Mouse (Mus musculus) gastrocnemius, postnatal 36 days (tissue): Measurements from ENCODE around the gene Grik3. TPM values are rescaled to one million over a fixed set of nuclear protein-coding genes. Genes with fewer than 3 reads are reported as not detected.

Experiments
- DNase-seq, 2 experiments: peaks; one replicate each; pipeline ENCODE4 v3.0.0; 2022
- intact Hi-C: fragments of 180-260 bp; cut with DNase I; formaldehyde crosslinking; loops from one replicate; pipeline ENCODE4 v1.15.1; 2025
- total RNA-seq, 2 experiments: library from RNA; stranded (reverse); gene quantifications; 2 replicates each; pipeline ENCODE4 v1.2.3; 2021

The Grik3 gene
- total RNA-seq, 2 experiments from 2014 or later, result 0.05 to 0.10 TPM

DNA sequence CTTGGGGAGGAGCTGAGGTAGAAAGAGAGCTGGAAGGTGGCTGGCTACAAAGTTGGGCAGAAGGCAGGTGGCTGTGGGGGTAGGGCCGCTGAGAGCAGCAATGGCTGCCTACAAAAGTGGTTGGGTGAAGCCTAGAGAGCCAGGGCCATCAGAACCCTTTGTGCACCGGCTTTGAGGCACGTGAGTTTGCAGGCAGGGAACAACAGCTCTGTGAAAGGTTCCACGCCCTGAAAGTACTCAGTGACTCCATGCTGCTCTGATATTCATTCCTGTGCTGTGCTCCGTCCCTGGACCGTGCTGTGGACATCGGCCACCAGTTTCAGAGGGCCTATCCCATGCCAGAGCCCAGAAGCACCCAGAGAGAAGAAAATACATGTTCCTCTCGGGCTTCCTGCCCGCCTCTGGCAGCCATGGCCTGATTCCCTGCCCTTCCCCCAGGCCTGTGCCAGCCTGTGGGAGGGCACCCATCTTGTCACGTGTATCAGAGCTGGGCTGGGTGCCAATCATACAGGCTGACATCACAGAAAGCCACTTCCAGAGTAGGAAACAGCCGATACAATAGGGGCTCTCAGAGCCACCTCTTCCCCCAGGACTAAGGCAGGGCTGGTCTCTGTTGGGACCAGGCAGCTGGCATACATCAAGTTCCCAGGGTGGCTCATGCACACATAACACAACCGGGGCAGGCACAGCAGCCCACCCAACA, 212.3 kb downstream of the Grik3 start:
- intact Hi-C loops, result loop anchor here (10.0 kb wide), 1 partner anchor 548 kb away; no protein-coding TSS in a partner anchor

GRCm38 (mm10) chr4:125703310-125703690, 212.8 kb downstream of the Grik3 start:
- intact Hi-C loops, result loop anchor here (10.0 kb wide), 1 partner anchor 548 kb away; no protein-coding TSS in a partner anchor
- no peak for DNase-seq

More for the DNA sequence above, 212.3 kb downstream of the Grik3 start:
- peak in 1 of 2 experiments; percentile 12 for DNase-seq

GRCm38 (mm10) chr4:125705746-125706145, 215.2 kb downstream of the Grik3 start:
- intact Hi-C loops, result loop anchor here (10.0 kb wide), 1 partner anchor 551 kb away; no protein-coding TSS in a partner anchor
- no peak for DNase-seq

DNA sequence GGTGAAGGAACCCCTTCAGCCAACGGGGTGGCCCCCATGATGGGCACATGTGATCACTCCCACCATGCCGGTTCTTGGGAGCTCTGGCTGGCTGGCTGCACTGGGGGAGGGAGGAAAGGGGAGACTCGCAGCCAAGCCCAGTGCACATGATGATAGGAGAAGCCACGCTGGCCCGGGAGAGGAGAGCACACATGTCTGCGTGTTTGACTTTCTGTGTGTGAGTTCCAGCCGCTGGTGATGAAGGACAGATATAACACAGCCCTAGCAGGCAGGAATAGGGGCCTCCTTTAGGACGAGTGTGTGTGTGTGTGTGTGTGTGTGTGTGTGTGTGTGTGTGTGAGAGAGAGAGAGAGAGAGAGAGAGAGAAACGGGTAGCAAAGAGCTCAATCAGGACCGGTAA, 219.2 kb downstream of the Grik3 start:
- intact Hi-C loops, result loop anchor here (10.0 kb wide), 1 partner anchor 555 kb away; no protein-coding TSS in a partner anchor
- no peak for DNase-seq

DNA sequence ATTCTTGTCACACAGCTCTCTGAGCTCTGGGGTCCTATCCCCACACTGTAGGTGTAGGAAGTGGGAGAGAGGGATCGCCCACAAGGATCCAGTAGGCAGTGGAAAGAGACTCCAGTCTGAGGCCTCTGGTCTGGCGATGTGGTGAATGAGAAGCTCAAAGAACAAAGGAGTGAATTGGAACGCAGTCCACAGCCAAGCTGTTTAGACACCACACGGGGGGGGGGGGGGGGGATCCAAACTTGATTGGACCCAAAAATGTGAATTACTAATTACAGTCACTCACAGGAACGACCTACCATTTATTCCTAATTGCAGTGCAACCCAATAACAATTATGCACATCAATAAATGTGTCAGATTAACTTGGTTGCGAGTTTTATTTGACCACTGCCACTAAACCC, 227.4 kb downstream of the Grik3 start:
- intact Hi-C loops, result no loop called here
- no peak for DNase-seq

- intact Hi-C loops, result no loop called here
These were observed 228.1 kb downstream of the Grik3 start for GRCm38 (mm10) chr4:125718429-125719140.

GRCm38 (mm10) chr4:125726241-125726640, 235.7 kb downstream of the Grik3 start:
- intact Hi-C loops, result no loop called here
- no peak for DNase-seq

More at GRCm38 (mm10) chr4:125718429-125719140, 228.1 kb downstream of the Grik3 start:
- DNase-seq, result no peak

DNA sequence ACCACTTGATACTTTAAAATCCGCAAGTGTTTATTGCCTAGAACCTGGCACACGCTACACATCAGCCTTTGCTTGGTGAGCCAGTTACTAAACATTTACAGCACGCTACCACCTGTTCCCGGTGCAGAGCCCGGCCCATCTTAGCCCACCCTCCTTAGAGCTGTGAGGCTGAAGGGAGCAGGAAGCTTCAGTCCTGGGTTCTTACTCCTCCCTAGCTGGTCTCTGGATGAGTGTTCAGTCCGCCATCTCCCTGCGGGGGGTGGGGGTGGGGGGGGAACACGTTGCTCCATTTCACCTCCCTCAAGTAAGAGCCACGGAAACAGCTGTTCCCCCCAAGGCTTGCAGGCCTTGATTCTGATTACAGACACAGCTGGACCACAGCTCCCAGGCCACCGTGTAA, 236.5 kb downstream of the Grik3 start:
- DNase-seq, result no peak
- intact Hi-C loops, result no loop called here

DNA sequence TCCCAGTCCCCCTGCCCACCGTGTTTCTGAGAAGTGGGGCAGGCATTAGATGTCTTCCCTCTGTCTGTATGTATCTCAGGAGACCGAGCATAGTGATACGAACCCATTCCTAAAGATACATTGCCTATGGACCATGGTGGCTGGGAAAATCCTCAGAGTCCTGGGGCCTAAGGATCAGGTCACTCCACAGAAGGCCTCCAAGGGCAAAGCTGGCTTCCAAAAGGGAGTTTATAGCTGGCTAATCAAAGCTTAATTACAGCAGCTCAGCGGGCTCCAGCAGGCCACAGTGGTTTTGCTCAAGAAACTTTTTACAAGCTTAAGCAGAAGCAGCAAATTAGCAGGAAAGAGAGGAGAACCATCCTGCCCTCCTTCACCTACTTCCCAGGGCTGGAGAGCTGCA, 237.1 kb downstream of the Grik3 start:
- intact Hi-C loops, result no loop called here
- DNase-seq, result no peak

DNA sequence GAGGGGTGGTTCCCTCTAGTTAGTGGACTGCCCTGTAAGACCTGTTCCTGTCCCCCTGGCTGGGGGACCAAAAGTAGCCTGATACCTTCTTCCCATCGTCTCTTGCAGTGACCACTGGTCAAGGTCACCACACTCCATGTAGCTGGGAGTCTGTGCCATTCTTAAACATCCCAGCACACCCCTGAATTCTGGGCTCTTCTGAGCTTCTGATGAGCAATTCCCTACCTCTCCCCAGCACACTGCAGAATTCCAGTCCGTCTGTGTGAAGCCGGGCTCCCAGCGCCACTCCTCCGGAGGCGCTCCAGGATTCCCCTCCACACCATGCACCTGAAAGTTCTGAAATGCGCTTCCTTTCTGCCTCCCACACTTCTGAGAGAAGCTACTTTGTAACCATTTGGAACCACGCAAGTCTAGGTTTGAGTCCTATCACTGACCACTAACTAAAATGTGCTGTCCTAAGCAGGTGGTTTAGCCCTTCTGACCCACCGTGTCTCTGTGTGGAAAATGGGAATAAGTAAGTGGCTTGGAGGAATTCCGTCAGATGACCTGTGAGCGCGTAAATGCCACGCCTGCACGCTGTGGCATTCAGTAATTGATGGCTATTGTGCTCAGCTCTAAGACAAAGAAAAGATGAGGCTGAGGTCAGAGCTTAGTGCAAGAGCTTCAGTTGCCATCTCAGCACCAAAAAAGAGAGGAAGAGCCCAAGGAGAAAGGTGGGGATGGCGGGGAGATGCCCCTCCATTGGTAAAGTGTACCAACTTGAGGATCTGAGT, 237.8 kb downstream of the Grik3 start:
- DNase-seq, result no peak
- intact Hi-C loops, result no loop called here

- intact Hi-C loops, result no loop called here
- DNase-seq, result no peak
These were observed 239.1 kb downstream of the Grik3 start for GRCm38 (mm10) chr4:125729305-125730220.

- no peak for DNase-seq
- intact Hi-C loops, result no loop called here
These were observed 240.3 kb downstream of the Grik3 start for GRCm38 (mm10) chr4:125730751-125731150.

- no peak for DNase-seq
- intact Hi-C loops, result no loop called here
These were observed 246.3 kb downstream of the Grik3 start for GRCm38 (mm10) chr4:125736783-125737182.

DNA sequence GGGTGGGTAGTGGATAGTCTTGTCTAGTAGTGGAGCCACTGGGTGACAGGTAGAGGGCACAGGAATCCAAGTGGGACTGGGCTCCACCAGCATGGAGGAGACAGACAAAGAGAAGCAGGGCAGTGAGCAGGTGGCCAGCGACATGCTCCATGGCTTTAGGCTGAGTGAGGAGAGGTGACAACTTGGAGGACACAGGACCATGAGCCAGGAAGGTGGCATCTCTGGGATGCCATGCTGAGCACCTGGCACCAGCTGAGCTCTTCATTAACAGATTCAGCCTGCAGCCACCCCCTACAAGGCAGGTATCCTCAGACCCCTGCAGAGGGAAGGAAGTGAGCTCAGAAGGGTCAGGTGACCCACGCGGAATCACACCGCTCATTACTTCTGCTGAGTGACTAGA, 248.3 kb downstream of the Grik3 start:
- no peak for DNase-seq
- intact Hi-C loops, result no loop called here

- intact Hi-C loops, result no loop called here
- no peak for DNase-seq
These were observed 251.7 kb downstream of the Grik3 start for GRCm38 (mm10) chr4:125742162-125742571.

DNA sequence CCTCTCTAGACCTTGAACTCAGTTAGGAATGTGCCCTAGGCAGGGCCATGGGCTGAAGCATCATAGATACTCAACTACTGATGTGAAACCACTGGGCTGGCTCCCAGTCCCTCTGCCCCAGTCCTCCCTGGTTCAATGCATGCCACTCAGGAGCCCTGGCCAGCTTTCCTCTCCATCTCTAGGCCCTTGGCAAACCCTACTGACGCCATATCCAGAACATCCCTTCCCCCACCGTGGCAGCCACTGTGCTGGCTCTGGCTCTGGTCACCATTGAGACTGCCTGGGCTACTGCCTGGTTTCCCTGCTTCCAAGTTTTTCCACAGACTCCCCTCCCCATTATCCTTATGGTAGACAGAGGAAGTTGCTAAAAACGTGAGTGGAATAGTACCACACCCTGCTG, 255.4 kb downstream of the Grik3 start:
- no peak for DNase-seq

DNA sequence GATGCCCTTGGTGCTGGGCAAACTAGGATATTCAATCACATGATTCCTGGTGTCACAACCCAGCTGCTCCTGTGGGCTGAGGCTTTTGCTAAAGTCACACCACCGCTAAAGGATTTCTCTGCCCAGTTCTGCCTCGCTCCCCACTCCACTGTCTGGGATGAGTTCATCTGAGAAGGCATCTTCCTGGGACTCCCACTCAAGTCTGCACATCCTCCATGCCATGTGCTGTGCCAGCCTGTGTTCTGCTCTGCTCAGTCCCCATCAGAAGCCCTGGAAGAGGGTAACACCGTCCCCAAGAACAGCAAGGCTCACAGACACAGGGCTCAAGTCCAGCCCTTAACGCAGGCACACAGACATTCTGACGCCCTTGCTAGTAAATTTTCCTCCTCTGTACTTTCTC, 265.9 kb downstream of the Grik3 start:
- intact Hi-C loops, result no loop called here
- DNase-seq, result no peak

More for the DNA sequence above, 255.4 kb downstream of the Grik3 start:
- intact Hi-C loops, result no loop called here

- no peak for DNase-seq
- intact Hi-C loops, result no loop called here
These were observed 269.8 kb downstream of the Grik3 start for GRCm38 (mm10) chr4:125760326-125760725.

- no peak for DNase-seq
- intact Hi-C loops, result no loop called here
These were observed 272.6 kb downstream of the Grik3 start for GRCm38 (mm10) chr4:125763056-125763455.
